In the genomic region with DNA sequence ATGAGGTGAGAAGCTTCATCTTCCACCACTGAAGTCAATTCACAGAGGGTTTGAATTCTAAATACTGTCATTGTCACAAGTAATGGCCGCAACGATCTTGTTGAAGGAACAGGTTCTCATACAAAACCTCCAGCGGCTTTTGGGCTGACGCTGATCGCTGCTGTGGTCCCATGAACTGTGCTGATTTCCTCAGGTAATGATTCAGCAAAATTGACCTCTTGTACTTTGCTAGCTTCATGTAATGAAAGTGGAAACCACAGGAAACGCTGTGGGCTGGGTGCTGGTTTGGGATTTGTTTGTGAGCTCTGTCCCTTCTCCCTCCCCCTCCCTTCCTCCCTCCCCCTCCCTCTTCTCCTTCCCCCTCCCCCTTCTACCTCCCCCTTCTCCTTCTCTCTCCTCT, we compare ENCODE assay signal across 30 mouse cellular contexts. TPM values are rescaled to one million over a fixed set of nuclear protein-coding genes. Genes with fewer than 3 reads are reported as not detected.
DNase-seq lines count a peak whose midpoint lies in the region; ATAC-seq lines count a peak whose summit lies in the region.
"Had no signal": no experiment of that assay in that cellular context is flagged by ENCODE, and none has a peak within 500 bp of the region (broad histone marks: within the 10 kb centered on the region; RNA-seq: fewer than 3 reads in every experiment).

No protein-coding gene starts in this region.

- DNase-seq in midbrain, embryonic 11.5 days (ENCODE audit: low spot score, missing footprints): peak; percentile 68
- no peak for DNase-seq in urinary bladder, adult 18-20 months (ENCODE audit: low spot score in 2 of 2)
- DNase-seq in left cerebral cortex, postnatal 14 days (ENCODE audit: low spot score in 2 of 2): no peak
- no peak for DNase-seq in left cerebral cortex, postnatal 4 days
- DNase-seq: adrenal gland, adult 8-10 months; B cell, adult 2 months; cerebellum, adult 8-10 months; gastrocnemius, postnatal 14 days; heart, adult 2 months; heart, postnatal 14 days; kidney, adult 18-20 months; kidney, postnatal 4 days; lung, embryonic 14.5 days; lung, postnatal 36 days; right cerebral cortex, postnatal 14 days had no signal

- H3K4me1 ChIP-seq in midbrain, embryonic 11.5 days (ENCODE audit: control insufficient read depth, insufficient read depth, low read length): peaks cover 19% of the 10 kb centered on the region
- peaks cover 12% of the 10 kb centered on the region for H3K4me1 ChIP-seq in midbrain, embryonic 15.5 days
- H3K4me1 ChIP-seq: limb, embryonic 15.5 days had no signal

- H3K27me3 ChIP-seq in midbrain, embryonic 11.5 days (ENCODE audit: control insufficient read depth, insufficient read depth, low read length): peaks cover 10% of the 10 kb centered on the region; the same call in 1 of the 2 replicates
- H3K27me3 ChIP-seq in midbrain, embryonic 15.5 days (replicated peaks): 0 out of 2 replicates have a peak, but pooled peaks cover 8% of the 10 kb centered on the region
- H3K27me3 ChIP-seq: heart, embryonic 13.5 days; limb, embryonic 15.5 days had no signal

- ATAC-seq in midbrain, embryonic 11.5 days (ENCODE audit: low FRiP score): no peak
- no peak for ATAC-seq in midbrain, embryonic 15.5 days (replicated peaks)
- ATAC-seq in common myeloid progenitor, adult 5-6 weeks (replicated peaks; ENCODE audit: low read depth, poor library complexity, severe bottlenecking): peak; percentile 89
- ATAC-seq in megakaryocyte, adult 5-6 weeks (ENCODE audit: poor library complexity, severe bottlenecking): peak; percentile 74
- no peak for ATAC-seq in cerebellum, adult (ENCODE audit: insufficient number of reproducible peaks, low FRiP score, low TSS enrichment)
- ATAC-seq: forebrain, embryonic 16.5 days; inflammation-experienced regulatory T-cells, adult 6 months had no signal

- 87% methylated on average over 6 of the region's 6 CpGs for WGBS in midbrain, embryonic 11.5 days
- 92% methylated on average over 6 of the region's 6 CpGs for WGBS in midbrain, embryonic 15.5 days

- H3K36me3 ChIP-seq in midbrain, embryonic 11.5 days (ENCODE audit: control insufficient read depth, insufficient read depth, low read length): no peaks in the 10 kb centered on the region
- no peaks in the 10 kb centered on the region for H3K36me3 ChIP-seq in midbrain, embryonic 15.5 days (replicated peaks)
- H3K36me3 ChIP-seq: forebrain, embryonic 10.5 days; heart, embryonic 13.5 days; hindbrain, embryonic 13.5 days; limb, embryonic 15.5 days; midbrain, embryonic 10.5 days had no signal

- no peak overlapping the region for H3K4me3 ChIP-seq in midbrain, embryonic 11.5 days (ENCODE audit: low read depth, low read length)
- no peak overlapping the region for H3K4me3 ChIP-seq in midbrain, embryonic 15.5 days
- H3K4me3 ChIP-seq: forebrain, embryonic 10.5 days; heart, adult 2 months; heart, embryonic 13.5 days; hindbrain, embryonic 13.5 days; limb, embryonic 15.5 days; midbrain, embryonic 10.5 days had no signal

- H3K9ac ChIP-seq in midbrain, embryonic 11.5 days (ENCODE audit: low read length): no peak overlapping the region
- H3K9ac ChIP-seq in midbrain, embryonic 15.5 days: no peak overlapping the region
- H3K9ac ChIP-seq: heart, embryonic 13.5 days; hindbrain, embryonic 13.5 days; limb, embryonic 15.5 days; lung, embryonic 14.5 days had no signal

- no peak overlapping the region for H3K27ac ChIP-seq in midbrain, embryonic 11.5 days (ENCODE audit: low read depth, low read length)
- H3K27ac ChIP-seq in midbrain, embryonic 15.5 days: no peak overlapping the region
- H3K27ac ChIP-seq: forebrain, embryonic 10.5 days; heart, adult 2 months; heart, embryonic 13.5 days; hindbrain, embryonic 13.5 days; limb, embryonic 15.5 days; midbrain, embryonic 10.5 days had no signal

- H3K9me3 ChIP-seq in midbrain, embryonic 11.5 days (ENCODE audit: control insufficient read depth, low read length): no peaks in the 10 kb centered on the region
- H3K9me3 ChIP-seq in midbrain, embryonic 15.5 days: no peaks in the 10 kb centered on the region
- H3K9me3 ChIP-seq: heart, embryonic 13.5 days; hindbrain, embryonic 13.5 days; limb, embryonic 15.5 days; midbrain, embryonic 10.5 days had no signal

- intact Hi-C loops in left cerebral cortex, postnatal 14 days (cut with DNase I): no loop called here
- intact Hi-C loops in left cerebral cortex, postnatal 4 days (cut with DNase I): no loop called here

- no peak overlapping the region for H3K4me2 ChIP-seq in midbrain, embryonic 11.5 days
- no peak overlapping the region for H3K4me2 ChIP-seq in midbrain, embryonic 15.5 days
- H3K4me2 ChIP-seq: heart, embryonic 13.5 days; hindbrain, embryonic 13.5 days; limb, embryonic 15.5 days; lung, embryonic 14.5 days had no signal

RNA-seq across cellular contexts. Expression of a gene that starts 34.8 kb away (rescaled TPM):
- polyA plus RNA-seq in midbrain, embryonic 11.5 days (2014; fragmentation: Nextera tagmentation; extraction: Ambion mirVana): not detected in 2 replicates
- not detected in 2 replicates for polyA plus RNA-seq in midbrain, embryonic 15.5 days (2015; fragmentation: Nextera tagmentation; extraction: Ambion mirVana)
- total RNA-seq in common myeloid progenitor, adult 5-6 weeks (2017): 0.09 and 1.1 TPM in 2 replicates
- 12.4 and 13.8 TPM in 2 replicates for total RNA-seq in megakaryocyte, adult 5-6 weeks (2015)
- total RNA-seq in megakaryocyte, adult 5-6 weeks (2017): 16.2 and 17.2 TPM in 2 replicates
- total RNA-seq in left cerebral cortex, postnatal 14 days (2021): not detected
- total RNA-seq in left cerebral cortex, postnatal 4 days (2021): not detected
- total RNA-seq: gastrocnemius, postnatal 14 days had no signal
- polyA plus RNA-seq: cortical plate, adult 2 months; embryonic facial prominence, embryonic 11.5 days; forebrain, embryonic 10.5 days; forebrain, embryonic 16.5 days; heart, embryonic 13.5 days; hindbrain, embryonic 13.5 days; inflammation-experienced regulatory T-cells, adult 6 months; kidney, embryonic 16.5 days; lung, embryonic 14.5 days; midbrain, embryonic 10.5 days; neural tube, embryonic 11.5 days had no signal

Comparison
In these comparisons a context has a peak if more than half of its experiments do, and no peak if none do; other contexts are left out.
1. ATAC-seq: peak in common myeloid progenitor, adult 5-6 weeks (single experiment) and megakaryocyte, adult 5-6 weeks (single experiment); none in midbrain, embryonic 11.5 days (single experiment), midbrain, embryonic 15.5 days (single experiment) and cerebellum, adult (single experiment).